Mouse (Mus musculus): ENCODE data around the gene Max.

Gene Max

GRCm38 (mm10) chr12:76957688-76958087, 4.3 kb downstream of the Max start:
- DNase-seq (ENCODE audit: low spot score in 2 of 2), result no peak

DNA sequence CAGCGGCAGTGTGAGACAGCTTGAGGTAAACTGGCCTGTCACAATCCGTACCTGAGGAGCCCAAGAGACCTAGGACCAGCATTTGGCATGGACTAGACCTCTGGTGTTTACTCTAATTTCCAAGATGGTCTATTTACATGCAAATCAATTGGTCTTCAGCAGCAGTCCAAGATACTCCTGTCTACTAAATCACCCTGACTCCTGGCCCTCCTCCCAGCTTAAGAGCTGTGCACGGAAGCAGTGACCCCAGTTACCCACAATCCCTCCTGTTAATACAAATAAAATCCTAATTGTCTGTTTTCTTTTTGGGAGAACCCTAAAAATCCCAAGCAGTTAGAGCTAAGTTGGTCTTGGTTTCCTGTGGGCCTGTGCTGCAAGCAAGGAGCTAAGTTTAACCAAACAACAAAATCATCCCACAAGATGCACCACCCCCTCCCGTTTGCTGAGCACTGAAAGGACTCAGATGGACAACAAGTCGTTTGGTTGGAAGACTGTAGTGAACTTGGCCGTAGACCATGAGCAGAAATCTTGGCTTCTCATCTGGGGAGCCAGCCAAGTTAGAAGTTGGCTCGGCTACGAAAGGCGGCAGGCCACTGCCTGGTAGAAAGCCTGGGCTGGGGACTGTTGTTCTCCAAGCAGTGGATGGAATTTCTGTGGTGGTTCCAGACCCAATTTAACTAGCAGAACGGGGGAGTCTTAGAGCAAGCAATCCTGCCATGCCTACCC, 7.1 kb downstream of the Max start:
- DNase-seq (ENCODE audit: low spot score in 2 of 2), result peak; percentile 69 to 73

DNA sequence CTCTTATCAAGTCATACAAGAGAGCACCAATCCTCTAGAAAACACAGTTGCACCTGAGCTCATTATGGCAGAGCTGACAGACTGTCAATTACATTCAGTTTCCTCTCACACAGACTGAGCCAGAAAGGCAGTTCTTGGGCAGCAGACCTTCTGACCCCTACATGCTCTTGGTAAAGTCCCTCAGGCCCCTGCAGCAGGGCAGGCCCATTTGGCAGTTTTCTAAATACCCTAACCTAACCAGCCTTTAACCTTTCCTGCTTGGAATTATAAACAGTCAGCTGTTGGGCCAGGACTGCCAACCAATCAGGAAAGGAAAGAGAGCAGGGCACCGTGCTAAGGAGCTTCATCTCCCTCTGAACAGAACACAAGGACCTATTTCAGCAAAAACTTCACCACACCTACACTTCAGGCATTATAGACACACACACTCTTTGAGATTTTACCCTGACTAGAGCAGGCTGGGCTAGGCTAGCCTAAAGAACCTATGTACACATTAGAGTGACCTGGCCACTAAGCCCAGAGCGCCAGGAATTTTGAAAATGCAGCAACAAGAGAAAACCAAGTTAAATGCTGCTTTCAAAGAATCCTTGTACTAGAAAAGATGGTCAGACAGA, 8.1 kb downstream of the Max start:
- DNase-seq (ENCODE audit: low spot score in 2 of 2), result no peak

DNA sequence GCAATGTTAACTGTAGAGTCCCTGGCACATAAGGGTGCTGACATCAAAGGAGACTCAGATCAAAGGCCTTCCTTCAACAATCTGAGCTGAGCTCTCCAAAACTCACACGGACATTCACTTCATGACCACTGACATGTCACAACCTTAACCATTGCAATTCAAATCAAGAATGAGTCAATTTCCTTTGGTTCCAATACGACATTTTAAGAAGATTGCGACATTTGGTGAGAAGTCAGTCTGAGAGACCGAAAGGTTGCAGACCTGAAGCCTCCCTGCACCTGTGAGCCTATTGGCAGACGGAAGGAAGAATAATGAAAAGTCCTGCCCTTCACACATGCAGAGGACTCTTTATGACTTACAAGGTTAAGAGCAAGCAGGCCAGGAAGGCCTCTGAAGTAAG, 11.7 kb downstream of the Max start:
- DNase-seq (ENCODE audit: low spot score in 2 of 2), result no peak

- no peak for DNase-seq (ENCODE audit: low spot score in 2 of 2)
Observed at GRCm38 (mm10) chr12:76948781-76949180, 13.2 kb downstream of the Max start.

- no peak for DNase-seq (ENCODE audit: low spot score in 2 of 2)
Observed at GRCm38 (mm10) chr12:76948185-76948584, 13.8 kb downstream of the Max start.

DNA sequence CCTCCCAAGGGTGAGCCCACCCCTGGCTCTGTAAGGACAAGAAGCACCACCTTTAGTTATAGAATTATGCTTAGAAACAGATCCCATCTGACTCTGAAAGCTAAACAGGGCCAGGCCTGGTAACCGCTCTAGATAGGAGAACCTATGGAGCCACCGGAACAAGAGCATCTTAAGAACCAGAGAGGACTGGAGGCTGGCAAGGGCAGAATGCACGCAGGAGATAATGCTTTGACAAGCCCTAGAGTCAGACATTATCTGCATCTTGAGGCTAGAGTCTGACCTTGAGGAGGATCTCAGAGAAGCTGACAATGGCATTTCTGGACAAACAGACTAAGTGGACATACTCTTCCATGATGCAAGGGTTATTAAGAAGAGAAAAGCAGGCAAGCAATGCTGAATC, 14.5 kb downstream of the Max start:
- no peak for DNase-seq (ENCODE audit: low spot score in 2 of 2)

GRCm38 (mm10) chr12:76943466-76943865, 18.5 kb downstream of the Max start:
- DNase-seq (ENCODE audit: low spot score in 2 of 2), result no peak

- DNase-seq (ENCODE audit: low spot score in 2 of 2), result no peak
Observed at GRCm38 (mm10) chr12:76943046-76943445, 19.0 kb downstream of the Max start.

GRCm38 (mm10) chr12:76942476-76942875, 19.5 kb downstream of the Max start:
- DNase-seq (ENCODE audit: low spot score in 2 of 2), result no peak

- DNase-seq (ENCODE audit: low spot score in 2 of 2), result no peak
Observed at GRCm38 (mm10) chr12:76941524-76941923, 20.5 kb downstream of the Max start.

DNA sequence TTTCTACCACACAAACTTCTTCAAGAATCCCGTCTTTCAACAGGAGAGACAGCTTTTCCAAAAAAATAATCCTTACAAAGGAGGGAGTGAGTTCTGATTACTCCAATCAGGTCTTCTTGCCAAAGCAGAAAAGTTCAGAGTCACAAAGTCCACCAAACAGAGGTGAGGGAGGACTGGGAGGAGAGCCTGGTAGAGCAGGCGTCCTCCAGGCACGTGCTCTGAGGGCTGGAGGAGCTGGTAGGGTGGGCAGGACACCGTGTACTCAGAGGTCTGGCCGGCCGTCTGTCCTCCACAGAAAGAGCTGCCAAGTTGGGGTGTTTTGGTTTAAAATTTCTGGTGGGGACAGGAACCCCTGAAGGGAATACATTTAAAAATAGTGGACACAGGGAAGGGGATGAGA, 24.0 kb downstream of the Max start:
- DNase-seq (ENCODE audit: low spot score in 2 of 2), result no peak

GRCm38 (mm10) chr12:76936211-76936610, 25.8 kb downstream of the Max start:
- DNase-seq (ENCODE audit: low spot score in 2 of 2), result no peak

- DNase-seq (ENCODE audit: low spot score in 2 of 2), result no peak
Observed at GRCm38 (mm10) chr12:76934438-76934837, 27.6 kb downstream of the Max start.

DNA sequence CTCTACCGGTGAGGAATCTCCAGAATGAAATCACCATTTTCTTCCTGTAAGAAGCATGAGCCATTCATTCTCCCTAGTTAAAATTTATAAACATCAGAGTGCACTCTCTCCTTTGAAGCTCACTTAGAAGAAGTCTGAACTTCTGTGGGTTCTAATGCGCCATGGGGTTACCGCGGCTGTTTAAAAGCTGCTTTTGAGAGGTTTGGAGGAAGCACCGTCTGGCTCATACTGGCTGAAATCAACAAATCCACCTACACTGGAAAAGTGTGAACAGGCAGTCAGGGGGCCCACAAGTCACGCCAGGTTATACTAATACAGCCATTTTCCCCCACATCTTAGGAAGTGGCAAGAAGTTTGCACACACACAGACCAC, 29.3 kb downstream of the Max start:
- no peak for DNase-seq (ENCODE audit: low spot score in 2 of 2)

DNA sequence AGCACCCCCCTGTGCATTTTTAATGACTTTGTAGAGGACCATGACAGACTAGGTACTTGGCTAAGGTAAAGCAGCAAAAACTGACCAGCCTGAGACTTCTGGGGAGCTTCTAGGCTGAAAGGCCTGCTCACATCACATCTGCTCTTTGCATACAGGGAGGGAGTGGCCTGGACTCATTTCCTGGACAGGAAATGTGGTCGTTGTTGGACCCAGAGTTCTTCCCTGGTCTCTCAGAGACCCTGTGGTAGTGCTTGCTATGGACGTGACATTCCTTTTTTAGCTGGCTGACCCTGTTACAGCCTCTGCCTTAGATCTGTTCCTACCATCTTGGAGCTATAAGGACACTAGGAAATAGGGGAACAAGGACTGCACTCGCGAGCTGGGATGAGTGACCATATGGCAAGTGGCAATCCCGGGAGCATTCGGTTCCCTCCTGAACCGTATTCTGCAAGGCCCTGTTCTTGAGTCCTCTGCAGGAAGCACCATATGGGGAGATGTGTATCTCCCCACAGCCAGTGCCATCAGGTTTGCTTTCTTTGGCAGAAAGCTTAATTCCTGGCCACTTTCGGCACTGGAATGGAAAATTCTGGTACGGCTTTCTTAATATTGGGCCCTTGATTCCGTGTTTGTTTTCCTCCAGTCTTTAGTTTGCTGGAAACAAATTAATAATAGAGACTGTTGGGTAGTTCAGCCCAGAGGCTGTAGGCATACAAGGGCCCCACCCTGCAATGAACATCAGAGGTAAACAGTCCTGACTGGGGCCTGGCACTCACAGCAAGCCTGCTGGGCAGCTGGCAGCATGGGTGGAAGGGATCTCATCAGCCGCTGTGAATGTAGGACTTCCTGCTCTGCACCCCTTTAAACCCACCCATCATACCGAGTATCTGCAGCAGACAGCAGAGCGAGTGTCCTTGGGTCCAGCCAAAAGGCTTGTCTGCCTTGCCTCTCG, 30.0 kb downstream of the Max start:
- no peak for DNase-seq (ENCODE audit: low spot score in 2 of 2)

GRCm38 (mm10) chr12:76930177-76930576, 31.8 kb downstream of the Max start:
- no peak for DNase-seq (ENCODE audit: low spot score in 2 of 2)

DNA sequence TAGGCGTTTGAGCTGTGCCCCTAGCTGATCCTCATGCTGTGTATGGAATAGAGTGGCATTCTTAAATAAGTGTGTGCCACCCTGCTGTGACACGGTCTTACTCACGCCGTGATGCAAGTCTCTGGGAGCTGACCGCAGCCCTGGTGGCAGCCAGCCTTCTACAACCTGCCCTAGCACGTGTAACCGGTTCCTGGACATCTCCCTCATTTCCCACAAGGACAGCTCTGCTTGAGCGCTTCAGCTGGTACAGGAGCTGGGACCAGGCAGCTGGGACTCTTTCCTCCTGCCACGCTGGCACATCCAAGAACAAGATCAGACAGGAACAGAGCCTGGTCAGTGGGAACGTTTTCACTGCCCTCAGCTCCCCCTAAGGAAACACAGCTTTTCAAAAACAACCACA, 34.5 kb downstream of the Max start:
- no peak for DNase-seq (ENCODE audit: low spot score in 2 of 2)

DNA sequence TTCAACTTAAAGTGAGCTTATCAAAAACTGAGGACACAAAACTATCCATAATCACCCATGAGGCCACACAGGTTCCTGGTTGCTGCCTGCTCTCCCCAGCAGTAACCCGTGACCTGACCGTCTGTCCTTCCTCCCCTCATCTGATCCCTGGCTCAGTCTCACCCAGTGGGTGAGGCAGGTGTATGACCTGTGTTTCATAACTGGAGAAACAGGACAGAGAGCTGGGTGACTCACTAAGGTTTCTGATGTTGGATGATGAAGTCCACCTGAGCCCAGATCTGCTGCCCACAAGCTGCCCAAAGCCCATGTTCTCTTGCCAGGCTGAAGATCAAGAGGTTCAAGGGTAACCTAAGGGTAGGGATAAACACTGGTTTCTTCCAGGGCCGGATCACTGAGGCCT, 35.0 kb downstream of the Max start:
- no peak for DNase-seq (ENCODE audit: low spot score in 2 of 2)

- no peak for DNase-seq (ENCODE audit: low spot score in 2 of 2)
Observed at GRCm38 (mm10) chr12:76926338-76926945, 35.6 kb downstream of the Max start.

DNA sequence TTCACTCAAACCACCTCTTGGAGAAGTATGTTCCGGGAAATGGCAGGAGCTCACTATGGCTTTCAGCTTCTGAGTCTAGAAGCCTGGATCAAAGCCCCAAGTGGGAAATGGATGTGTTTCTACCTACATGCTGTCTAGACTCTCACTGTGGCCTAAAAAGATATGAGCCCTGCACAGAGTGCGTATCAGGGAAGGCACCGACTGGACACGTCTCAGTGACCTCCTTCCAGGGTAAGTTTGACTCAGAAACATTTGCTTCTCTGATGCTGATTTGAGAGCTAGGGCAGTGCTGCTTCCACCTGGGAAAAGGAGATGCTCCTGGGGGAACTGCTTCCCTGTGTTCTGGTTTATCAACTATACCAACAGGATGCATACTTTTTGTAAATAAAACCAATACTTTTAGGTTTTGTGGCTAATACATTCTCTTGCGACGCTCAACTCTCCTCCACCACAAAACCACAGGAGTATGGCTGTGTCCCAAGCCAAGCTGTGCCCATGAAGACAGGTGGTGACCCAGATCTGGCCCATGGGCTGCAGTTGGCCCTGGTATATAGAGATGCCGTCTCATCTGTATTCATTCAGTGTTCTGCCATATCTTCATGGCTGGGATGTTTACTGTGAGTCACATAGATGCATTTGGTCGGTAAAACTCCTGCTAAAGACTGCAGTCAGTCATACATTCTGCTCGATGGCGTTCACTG, 36.9 kb downstream of the Max start:
- DNase-seq (ENCODE audit: low spot score in 2 of 2), result no peak

DNA sequence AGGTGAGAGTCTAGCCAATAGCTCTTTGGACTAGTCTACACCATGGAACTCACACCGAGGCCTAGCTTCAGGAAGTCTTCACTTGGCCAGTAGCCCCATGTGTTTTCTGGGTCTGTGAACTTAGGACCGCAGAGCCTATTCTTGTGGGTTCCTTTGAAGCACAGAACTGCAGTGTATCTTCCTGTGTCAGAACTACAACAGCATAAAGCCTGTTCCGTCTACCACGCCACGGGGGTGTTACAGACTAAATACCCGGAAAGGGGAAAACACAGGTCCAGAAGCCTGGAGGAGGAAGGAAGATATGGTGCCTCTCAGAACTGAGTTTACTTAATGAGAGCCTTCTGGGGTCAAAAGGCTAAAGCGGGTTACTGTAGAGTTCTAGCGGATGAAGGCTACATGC, 38.9 kb downstream of the Max start:
- DNase-seq (ENCODE audit: low spot score in 2 of 2), result no peak

All from urinary bladder, postnatal 4 days (tissue).